Mouse (Mus musculus) 3T3-L1 (cell line): ENCODE measurements at regions not wholly inside any gene's neighbourhood (a gene's known extent, or its start where the extent isn't known, plus 50 kb on each side); places are given as distances from the start of the nearest gene placed in this dataset.

Source experiments
- DNase-seq: peaks from one replicate; pipeline ENCODE4 v3.0.0-alpha.2; 2015; ENCODE audit warnings: low read depth, low spot score

DNA sequence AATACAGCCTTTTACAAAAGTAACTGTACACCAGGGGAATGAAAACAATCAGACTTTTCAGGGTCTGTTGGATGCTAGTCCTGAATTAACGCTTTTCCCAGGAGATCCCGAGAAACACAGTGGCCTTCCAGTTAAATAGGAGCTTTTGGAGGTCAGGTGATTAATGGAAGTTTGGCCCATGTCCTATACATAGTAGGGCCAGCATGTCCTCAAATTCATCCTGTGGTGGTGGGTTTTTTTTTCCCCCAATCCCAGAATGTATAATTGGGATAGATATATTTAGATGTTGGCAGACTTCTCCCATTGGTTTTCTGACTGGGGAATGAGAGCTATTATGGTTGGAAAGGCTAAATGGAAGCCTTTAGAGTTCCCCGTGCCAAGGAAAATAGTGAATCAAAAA is 77.6 kb downstream of the Cd200 start:
- DNase-seq: no peak

GRCm38 (mm10) chr16:45330298-45330697 is 78.6 kb downstream of the Cd200 start:
- DNase-seq: peak; percentile 53

GRCm38 (mm10) chr16:45329716-45330115 is 79.1 kb downstream of the Cd200 start:
- no peak for DNase-seq

DNA sequence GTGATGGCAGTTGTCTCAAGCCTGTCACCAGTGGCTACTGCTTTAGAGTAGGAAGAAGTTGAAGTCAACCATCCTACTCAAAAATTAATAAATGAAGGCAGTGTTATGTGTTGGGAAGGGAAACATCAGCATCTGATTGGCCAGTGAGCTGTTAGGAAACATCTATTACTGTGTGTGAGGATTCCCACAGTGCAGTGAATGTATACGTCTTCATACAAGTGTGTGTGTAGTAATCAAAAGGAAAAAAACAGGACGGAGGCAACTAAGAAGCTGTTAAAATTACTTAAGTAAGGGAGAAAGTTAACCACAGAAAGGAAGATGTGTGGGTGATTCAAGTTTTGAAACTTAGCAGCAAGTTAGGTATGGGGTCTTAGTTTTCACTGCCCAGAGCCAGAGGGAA is 81.8 kb downstream of the Cd200 start:
- DNase-seq: no peak

GRCm38 (mm10) chr16:45311479-45311878 is 87.4 kb downstream of the Btla start:
- DNase-seq: no peak
